Mouse (Mus musculus): ENCODE measurements at regions not wholly inside any gene's neighbourhood (a gene's known extent, or its start where the extent isn't known, plus 50 kb on each side); places are given as distances from the start of the nearest gene placed in this dataset.

GRCm38 (mm10) chr15:61610662-61611061 lies 687.9 kb upstream of the A1bg start:
- WGBS, result 83% methylated on average over 3 of the region's 3 CpGs
- no peak overlapping the region for H3K4me3 ChIP-seq
- no peak overlapping the region for H3K27ac ChIP-seq
- peaks cover 7% of the 10 kb centered on the region; the same call in 1 of the 2 replicates for H3K4me1 ChIP-seq
- H3K36me3 ChIP-seq, result no peaks in the 10 kb centered on the region
- no peak for DNase-seq (ENCODE audit: low spot score)
- H3K9me3 ChIP-seq (replicated peaks), result no peaks in the 10 kb centered on the region
- no peaks in the 10 kb centered on the region for H3K27me3 ChIP-seq (ENCODE audit: low read depth, poor library complexity, severe bottlenecking)

GRCm38 (mm10) chr15:61609656-61610055 lies 686.8 kb upstream of the A1bg start:
- H3K4me3 ChIP-seq, result no peak overlapping the region
- H3K4me1 ChIP-seq, result peaks cover 7% of the 10 kb centered on the region; the same call in 1 of the 2 replicates
- 74% methylated on average over 6 of the region's 6 CpGs for WGBS

GRCm38 (mm10) chr15:61608301-61608731 lies 685.5 kb upstream of the A1bg start:
- Histone ChIP-seq H3K27ac (no peak overlapping the region), H3K27me3 (ENCODE audit: low read depth, poor library complexity, severe bottlenecking) (no peaks in the 10 kb centered on the region), H3K36me3 (no peaks in the 10 kb centered on the region), H3K4me3 (no peak overlapping the region), H3K9me3 (replicated peaks) (no peaks in the 10 kb centered on the region), H3K4me1 (peaks cover 7% of the 10 kb centered on the region; the same call in 1 of the 2 replicates)
- DNase-seq (ENCODE audit: low spot score), result no peak
- WGBS, result 82% methylated on average over 6 of the region's 6 CpGs

More at GRCm38 (mm10) chr15:61609656-61610055, 686.8 kb upstream of the A1bg start:
- DNase-seq (ENCODE audit: low spot score), result no peak
- H3K9me3 ChIP-seq (replicated peaks), result no peaks in the 10 kb centered on the region
- H3K36me3 ChIP-seq, result no peaks in the 10 kb centered on the region
- H3K27me3 ChIP-seq (ENCODE audit: low read depth, poor library complexity, severe bottlenecking), result no peaks in the 10 kb centered on the region
- no peak overlapping the region for H3K27ac ChIP-seq

- WGBS, result 88% methylated on average over 6 of the region's 6 CpGs
- Histone ChIP-seq H3K4me1 (no peaks in the 10 kb centered on the region), H3K36me3 (no peaks in the 10 kb centered on the region), H3K27me3 (ENCODE audit: low read depth, poor library complexity, severe bottlenecking) (no peaks in the 10 kb centered on the region), H3K4me3 (no peak overlapping the region), H3K27ac (no peak overlapping the region), H3K9me3 (replicated peaks) (no peaks in the 10 kb centered on the region)
- DNase-seq (ENCODE audit: low spot score), result no peak
Measured at GRCm38 (mm10) chr15:61599734-61600133, 676.9 kb upstream of the A1bg start.

GRCm38 (mm10) chr15:61596318-61596717 lies 673.5 kb upstream of the A1bg start:
- H3K9me3 ChIP-seq (replicated peaks), result no peaks in the 10 kb centered on the region
- no peak overlapping the region for H3K27ac ChIP-seq
- H3K4me1 ChIP-seq, result no peaks in the 10 kb centered on the region
- WGBS, result 67% methylated on average over 4 of the region's 4 CpGs
- no peaks in the 10 kb centered on the region for H3K36me3 ChIP-seq
- H3K4me3 ChIP-seq, result no peak overlapping the region
- H3K27me3 ChIP-seq (ENCODE audit: low read depth, poor library complexity, severe bottlenecking), result no peaks in the 10 kb centered on the region
- no peak for DNase-seq (ENCODE audit: low spot score)

GRCm38 (mm10) chr15:61588956-61589355 lies 666.1 kb upstream of the A1bg start:
- no peak for DNase-seq (ENCODE audit: low spot score)
- no peak overlapping the region for H3K27ac ChIP-seq
- H3K36me3 ChIP-seq, result no peaks in the 10 kb centered on the region
- no peak overlapping the region for H3K4me3 ChIP-seq
- H3K27me3 ChIP-seq (ENCODE audit: low read depth, poor library complexity, severe bottlenecking), result no peaks in the 10 kb centered on the region
- no peaks in the 10 kb centered on the region for H3K4me1 ChIP-seq
- H3K9me3 ChIP-seq (replicated peaks), result no peaks in the 10 kb centered on the region
- 83% methylated on average over 5 of the region's 5 CpGs for WGBS

GRCm38 (mm10) chr15:61582335-61582734 lies 659.5 kb upstream of the A1bg start:
- Histone ChIP-seq H3K27ac (no peak overlapping the region), H3K36me3 (no peaks in the 10 kb centered on the region), H3K9me3 (replicated peaks) (no peaks in the 10 kb centered on the region), H3K4me1 (no peaks in the 10 kb centered on the region), H3K27me3 (ENCODE audit: low read depth, poor library complexity, severe bottlenecking) (no peaks in the 10 kb centered on the region), H3K4me3 (no peak overlapping the region)
- WGBS, result 68% methylated on average over 2 of the region's 2 CpGs
- DNase-seq (ENCODE audit: low spot score), result no peak

- Histone ChIP-seq H3K4me1 (0 out of 2 replicates have a peak, but pooled peaks cover 3% of the 10 kb centered on the region), H3K9me3 (replicated peaks) (no peaks in the 10 kb centered on the region), H3K4me3 (no peak overlapping the region), H3K27me3 (ENCODE audit: low read depth, poor library complexity, severe bottlenecking) (no peaks in the 10 kb centered on the region), H3K36me3 (no peaks in the 10 kb centered on the region), H3K27ac (no peak overlapping the region)
- no peak for DNase-seq (ENCODE audit: low spot score)
Measured at GRCm38 (mm10) chr15:61563347-61563746, 640.5 kb upstream of the A1bg start.

GRCm38 (mm10) chr15:61562252-61562651 lies 639.4 kb upstream of the A1bg start:
- Histone ChIP-seq H3K27ac (no peak overlapping the region), H3K4me1 (0 out of 2 replicates have a peak, but pooled peaks cover 3% of the 10 kb centered on the region), H3K36me3 (no peaks in the 10 kb centered on the region), H3K27me3 (ENCODE audit: low read depth, poor library complexity, severe bottlenecking) (no peaks in the 10 kb centered on the region), H3K9me3 (replicated peaks) (no peaks in the 10 kb centered on the region), H3K4me3 (no peak overlapping the region)
- DNase-seq (ENCODE audit: low spot score), result no peak
- WGBS, result 8% methylated on average over 2 of the region's 2 CpGs

GRCm38 (mm10) chr15:61553908-61554307 lies 631.1 kb upstream of the A1bg start:
- no peak overlapping the region for H3K27ac ChIP-seq
- no peak for DNase-seq (ENCODE audit: low spot score)
- no peak overlapping the region for H3K4me3 ChIP-seq
- no peaks in the 10 kb centered on the region for H3K4me1 ChIP-seq
- H3K27me3 ChIP-seq (ENCODE audit: low read depth, poor library complexity, severe bottlenecking), result no peaks in the 10 kb centered on the region
- H3K9me3 ChIP-seq (replicated peaks), result no peaks in the 10 kb centered on the region
- WGBS, result 89% methylated on average over 2 of the region's 2 CpGs
- no peaks in the 10 kb centered on the region for H3K36me3 ChIP-seq

GRCm38 (mm10) chr15:61553081-61553680 lies 630.4 kb upstream of the A1bg start:
- Histone ChIP-seq H3K36me3 (no peaks in the 10 kb centered on the region), H3K9me3 (replicated peaks) (no peaks in the 10 kb centered on the region), H3K27ac (no peak overlapping the region), H3K4me3 (no peak overlapping the region), H3K4me1 (no peaks in the 10 kb centered on the region), H3K27me3 (ENCODE audit: low read depth, poor library complexity, severe bottlenecking) (no peaks in the 10 kb centered on the region)
- DNase-seq (ENCODE audit: low spot score), result no peak
- WGBS, result 33% methylated on average over 8 of the region's 8 CpGs

- Histone ChIP-seq H3K27ac (no peak overlapping the region), H3K4me1 (no peaks in the 10 kb centered on the region), H3K27me3 (ENCODE audit: low read depth, poor library complexity, severe bottlenecking) (no peaks in the 10 kb centered on the region), H3K4me3 (no peak overlapping the region), H3K36me3 (no peaks in the 10 kb centered on the region), H3K9me3 (replicated peaks) (no peaks in the 10 kb centered on the region)
- 90% methylated on average over 5 of the region's 5 CpGs for WGBS
- DNase-seq (ENCODE audit: low spot score), result no peak
Measured at GRCm38 (mm10) chr15:61551206-61551605, 628.4 kb upstream of the A1bg start.

- WGBS, result 83% methylated on average over 4 of the region's 4 CpGs
- Histone ChIP-seq H3K27ac (no peak overlapping the region), H3K4me3 (no peak overlapping the region), H3K4me1 (no peaks in the 10 kb centered on the region), H3K27me3 (ENCODE audit: low read depth, poor library complexity, severe bottlenecking) (no peaks in the 10 kb centered on the region), H3K36me3 (no peaks in the 10 kb centered on the region), H3K9me3 (replicated peaks) (no peaks in the 10 kb centered on the region)
- DNase-seq (ENCODE audit: low spot score), result no peak
Measured at GRCm38 (mm10) chr15:61548400-61548799, 625.6 kb upstream of the A1bg start.

GRCm38 (mm10) chr15:61546608-61547007 lies 623.8 kb upstream of the A1bg start:
- Histone ChIP-seq H3K4me1 (no peaks in the 10 kb centered on the region), H3K36me3 (no peaks in the 10 kb centered on the region), H3K27me3 (ENCODE audit: low read depth, poor library complexity, severe bottlenecking) (no peaks in the 10 kb centered on the region), H3K27ac (no peak overlapping the region), H3K4me3 (no peak overlapping the region), H3K9me3 (replicated peaks) (no peaks in the 10 kb centered on the region)
- WGBS, result 81% methylated on average over 3 of the region's 3 CpGs
- DNase-seq (ENCODE audit: low spot score), result no peak
